Mouse (Mus musculus) ES-E14 (cell line): Measurements from ENCODE around the gene Gpcpd1. TPM values are rescaled to one million over a fixed set of nuclear protein-coding genes. Genes with fewer than 3 reads are reported as not detected.
"Not testable (repeated sequence)": the region's sequence is repeated elsewhere in the genome, so short reads cannot be mapped to it uniquely, and the experiment has no call there.

Experiments
- DNase-seq: peaks from one replicate; pipeline ENCODE4 v3.0.0-alpha.2; 2013; ENCODE audit warnings: low read depth, low spot score
- H3K27ac ChIP-seq: 2 replicates; pipeline ENCODE4 v1.5.1; 2012; ENCODE audit warnings: low read depth, mild to moderate bottlenecking, low read length, moderate library complexity, mixed read lengths; ENCODE audit not compliant: poor library complexity, insufficient read depth, severe bottlenecking
- H3K36me3 ChIP-seq: 2 replicates; pipeline ENCODE4 v1.6.1; 2012; ENCODE audit warnings: mild to moderate bottlenecking, low read length, moderate library complexity, mixed read lengths; ENCODE audit not compliant: control insufficient read depth, poor library complexity, insufficient read depth, severe bottlenecking
- H3K4me1 ChIP-seq, 2 experiments: fragments of 150-350 bp in 1 of 2; sonication (generic) in 1 of 2; 2 replicates each; pipeline ENCODE4 v1.6.1; 2012; ENCODE audit warnings: low read length in 2 of 2, mild to moderate bottlenecking in 1 of 2, mixed read lengths in 1 of 2; ENCODE audit not compliant: control insufficient read depth in 2 of 2, insufficient read depth in 2 of 2, poor library complexity in 1 of 2
- H3K4me3 ChIP-seq, 2 experiments: fragments of 150-350 bp in 1 of 2; sonication (generic) in 1 of 2; 2 replicates each; pipeline ENCODE4 v1.5.1; 2012; ENCODE audit warnings: low read length in 2 of 2, low read depth in 1 of 2, mild to moderate bottlenecking in 1 of 2, mixed read lengths in 1 of 2; ENCODE audit not compliant: insufficient read depth in 1 of 2, poor library complexity in 1 of 2, severe bottlenecking in 1 of 2
- H3K9ac ChIP-seq: 2 replicates; pipeline ENCODE4 v1.6.1; 2012; ENCODE audit warnings: low read depth, mild to moderate bottlenecking, low read length, mixed read lengths; ENCODE audit not compliant: poor library complexity, insufficient read depth, severe bottlenecking
- H3K9me3 ChIP-seq: fragments of 150-350 bp; sonication (generic); 2 replicates; pipeline ENCODE4 v1.6.1; 2012; ENCODE audit warnings: low read depth, mild to moderate bottlenecking, low read length; ENCODE audit not compliant: control insufficient read depth, insufficient read depth
- CHD2 ChIP-seq: IDR thresholded peaks from 2 replicates; pipeline ENCODE4 v1.6.1; 2014; ENCODE audit warnings: mild to moderate bottlenecking, low read depth, low read length, inconsistent platforms
- HCFC1 ChIP-seq: IDR thresholded peaks from 2 replicates; pipeline ENCODE4 v1.6.1; 2012; ENCODE audit warnings: low read length, inconsistent platforms, borderline replicate concordance; ENCODE audit not compliant: insufficient read depth
- MAFK ChIP-seq: IDR thresholded peaks from 2 replicates; pipeline ENCODE4 v1.6.1; 2014; ENCODE audit warnings: mild to moderate bottlenecking, low read depth, low read length, inconsistent platforms; ENCODE audit not compliant: insufficient read depth
- ZC3H11A ChIP-seq: IDR thresholded peaks from 2 replicates; pipeline ENCODE4 v1.6.1; 2012; ENCODE audit warnings: low read depth, mild to moderate bottlenecking, inconsistent platforms, low read length, borderline replicate concordance
- ZNF384 ChIP-seq: IDR thresholded peaks from 2 replicates; pipeline ENCODE4 v1.6.1; 2012; ENCODE audit warnings: low read depth, low read length, inconsistent platforms
- in situ Hi-C, 2 experiments: fragments of 600-800 bp; cut with MboI; formaldehyde crosslinking; loops; one replicate each; pipeline ENCODE4 v1.15.1; 2025; ENCODE audit warnings: low sequenced_read_pairs in 2 of 2, inconsistent platforms in 1 of 2; ENCODE audit not compliant: unreplicated experiment in 2 of 2
- total RNA-seq: library from RNA; depleted of rRNA; stranded (reverse); fragments of 300-350 nt; gene quantifications from 2 replicates; pipeline ENCODE4 v1.2.3, GENCODE M21; 2012

Gene Gpcpd1
- total RNA-seq, 1 experiment = 14.5 TPM

GRCm38 (mm10) chr2:132597866-132598480 lies 10.4 kb upstream of the Gpcpd1 start:
- no peak overlapping the region for H3K9ac ChIP-seq
- no peak for TF ChIP-seq ZC3H11A
- TF ChIP-seq MAFK = no peak
- no peak for TF ChIP-seq ZNF384
- no peak for TF ChIP-seq HCFC1
- TF ChIP-seq CHD2 = no peak
- no peak overlapping the region for H3K4me3 ChIP-seq
- H3K9me3 ChIP-seq = no peaks in the 10 kb centered on the region
- DNase-seq = no peak
- in situ Hi-C loops = no loop called here
- peaks cover 0 to 10% of the 10 kb centered on the region in 2 experiments; a peak in 2 of 4 replicates for H3K4me1 ChIP-seq
- no peaks in the 10 kb centered on the region for H3K36me3 ChIP-seq
- H3K27ac ChIP-seq = no peak overlapping the region

- no peaks in the 10 kb centered on the region for H3K36me3 ChIP-seq
- in situ Hi-C loops = no loop called here
- no peak for DNase-seq
- H3K4me1 ChIP-seq = peaks cover 0 to 10% of the 10 kb centered on the region in 2 experiments; a peak in 2 of 4 replicates
- H3K4me3 ChIP-seq = no peak overlapping the region
- H3K27ac ChIP-seq = no peak overlapping the region
- no peak for TF ChIP-seq ZC3H11A
- H3K9me3 ChIP-seq = no peaks in the 10 kb centered on the region
- H3K9ac ChIP-seq = no peak overlapping the region
These were observed 9.7 kb upstream of the Gpcpd1 start for GRCm38 (mm10) chr2:132597226-132597625.

GRCm38 (mm10) chr2:132595601-132596235 lies 8.2 kb upstream of the Gpcpd1 start:
- no peak for DNase-seq
- H3K9ac ChIP-seq = no peak overlapping the region
- H3K4me1 ChIP-seq = peaks cover 0 to 10% of the 10 kb centered on the region in 2 experiments; a peak in 2 of 4 replicates
- H3K27ac ChIP-seq = no peak overlapping the region
- H3K4me3 ChIP-seq = no peak overlapping the region
- H3K9me3 ChIP-seq = no peaks in the 10 kb centered on the region
- H3K36me3 ChIP-seq = no peaks in the 10 kb centered on the region
- in situ Hi-C loops = no loop called here
- TF ChIP-seq ZC3H11A (no peak), CHD2 (no peak), MAFK (no peak), HCFC1 (no peak), ZNF384 (no peak)

- in situ Hi-C loops = no loop called here
- Histone ChIP-seq H3K4me3 (no peak overlapping the region), H3K9me3 (no peaks in the 10 kb centered on the region), H3K4me1 (peaks cover 0 to 4% of the 10 kb centered on the region in 2 experiments; a peak in 1 of 4 replicates), H3K9ac (no peak overlapping the region), H3K27ac (no peak overlapping the region), H3K36me3 (no peaks in the 10 kb centered on the region)
- TF ChIP-seq MAFK = no peak
- no peak for TF ChIP-seq HCFC1
- TF ChIP-seq ZC3H11A = no peak
- TF ChIP-seq CHD2 = no peak
- TF ChIP-seq ZNF384 = no peak
- no peak for DNase-seq
These were observed 4.6 kb upstream of the Gpcpd1 start for GRCm38 (mm10) chr2:132592126-132592525.

- H3K27ac ChIP-seq, DNase-seq, H3K4me1 ChIP-seq, in situ Hi-C loops, H3K9me3 ChIP-seq, H3K36me3 ChIP-seq, H3K4me3 ChIP-seq, H3K9ac ChIP-seq: not testable (repeated sequence)
These were observed 4.0 kb upstream of the Gpcpd1 start for GRCm38 (mm10) chr2:132591579-132591978.
